Mouse (Mus musculus) urinary bladder, postnatal 10 days (tissue): ENCODE results near the gene Eipr1.
"Not testable (repeated sequence)": the region's sequence is repeated elsewhere in the genome, so short reads cannot be mapped to it uniquely, and the experiment has no call there.

Experiments
- DNase-seq: peaks from one replicate; pipeline ENCODE4 v3.0.0; 2022; ENCODE audit warnings: low spot score

Gene Eipr1

DNA sequence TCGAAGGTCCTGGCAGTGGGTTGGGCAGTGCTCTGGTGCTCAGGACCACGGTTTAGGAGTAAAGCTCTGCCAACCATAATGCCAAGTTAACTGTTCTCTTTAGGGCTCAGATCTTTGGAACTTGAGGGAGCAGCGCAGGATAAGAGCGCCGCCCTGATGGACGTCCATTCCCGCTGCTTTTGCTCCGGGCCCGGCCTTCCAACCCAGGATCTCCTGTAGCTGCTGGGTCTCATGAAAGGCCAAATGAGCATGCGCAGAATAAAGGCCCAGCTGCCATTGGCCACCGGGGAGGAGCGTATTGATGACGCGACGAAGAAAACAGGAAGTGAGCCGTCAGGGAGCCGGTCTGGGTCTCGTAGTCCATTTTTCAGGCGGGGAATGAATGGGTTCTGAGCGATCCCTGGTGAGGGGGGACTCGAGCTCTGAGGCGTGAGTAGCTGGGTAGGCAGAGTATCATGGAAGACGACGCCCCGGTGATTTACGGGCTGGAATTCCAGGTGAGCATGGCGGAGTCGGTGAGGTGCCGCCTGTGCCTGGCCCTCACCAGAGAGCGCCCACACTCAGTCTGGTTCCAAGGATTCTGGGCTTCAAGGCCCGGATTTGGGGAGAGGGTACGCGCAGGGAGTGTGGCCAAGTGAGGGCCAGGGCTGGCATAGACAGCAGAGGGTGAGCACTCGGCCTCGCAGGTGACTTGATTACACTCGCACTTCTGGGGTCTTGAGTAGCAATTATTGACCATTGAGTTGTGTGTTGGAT lies at the start of gene Eipr1:
TSS of gene Eipr1 (plus strand) at position 296 of the 756 bp plus-strand sequence.
- peak; percentile 38 for DNase-seq

DNA sequence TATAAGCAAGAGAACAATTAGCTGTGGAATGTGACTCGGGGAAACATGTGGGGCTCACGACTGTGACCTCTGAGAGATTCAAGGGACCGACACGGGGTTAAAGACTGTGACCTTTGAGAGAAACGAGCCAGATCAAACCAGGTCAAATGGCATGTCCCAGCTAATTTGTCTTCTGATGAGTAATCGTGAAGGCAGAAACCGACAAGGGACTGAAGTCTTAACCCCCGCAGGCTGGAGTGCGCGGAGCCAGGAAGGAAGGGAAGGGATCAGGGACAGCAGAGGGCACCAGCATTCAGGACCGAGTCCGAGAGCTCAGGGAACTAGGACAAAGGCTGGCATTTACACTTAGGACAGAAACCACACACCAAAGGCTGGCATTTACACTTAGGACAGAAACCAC lies 47.2 kb upstream of the Eipr1 start:
- no peak for DNase-seq

DNA sequence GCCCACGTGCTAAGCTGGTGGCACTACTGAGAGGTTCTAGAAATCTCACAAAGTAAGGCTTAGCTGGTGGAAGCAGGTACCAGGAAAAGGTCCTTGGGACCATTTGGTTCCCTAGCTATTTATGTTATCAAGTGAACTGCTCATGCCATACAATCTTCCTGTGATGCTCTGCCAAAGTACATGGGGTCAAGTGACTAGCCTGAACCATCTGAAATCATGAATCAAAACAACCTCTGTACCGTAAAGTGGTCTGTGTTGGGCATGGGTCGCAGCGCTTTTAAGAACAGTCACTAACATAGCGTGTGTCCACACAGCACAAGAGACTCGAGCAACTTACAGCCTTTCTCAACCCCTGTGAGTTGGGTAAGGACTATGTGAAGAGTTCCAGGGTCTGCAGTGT lies 46.4 kb upstream of the Eipr1 start:
- no peak for DNase-seq

DNA sequence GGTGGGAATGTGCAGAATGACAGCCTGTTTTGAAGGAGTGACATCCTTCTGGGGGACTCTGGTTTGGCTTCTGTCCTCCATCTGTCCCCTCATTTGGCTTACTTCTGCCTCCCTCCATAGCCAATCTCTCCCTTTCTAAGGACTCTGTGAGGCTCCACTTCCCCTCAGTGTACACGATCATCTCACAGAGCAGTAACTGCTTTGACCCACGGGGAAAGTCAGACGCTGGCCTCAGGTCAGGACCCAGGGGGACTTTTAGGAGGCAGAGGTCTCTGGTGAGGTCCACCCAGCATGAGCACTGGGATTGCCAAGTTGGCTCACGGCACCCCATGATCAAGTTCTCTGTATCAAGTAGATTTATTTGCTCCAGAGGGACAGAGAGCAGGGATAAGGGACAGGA lies 43.4 kb upstream of the Eipr1 start:
- DNase-seq = no peak

DNA sequence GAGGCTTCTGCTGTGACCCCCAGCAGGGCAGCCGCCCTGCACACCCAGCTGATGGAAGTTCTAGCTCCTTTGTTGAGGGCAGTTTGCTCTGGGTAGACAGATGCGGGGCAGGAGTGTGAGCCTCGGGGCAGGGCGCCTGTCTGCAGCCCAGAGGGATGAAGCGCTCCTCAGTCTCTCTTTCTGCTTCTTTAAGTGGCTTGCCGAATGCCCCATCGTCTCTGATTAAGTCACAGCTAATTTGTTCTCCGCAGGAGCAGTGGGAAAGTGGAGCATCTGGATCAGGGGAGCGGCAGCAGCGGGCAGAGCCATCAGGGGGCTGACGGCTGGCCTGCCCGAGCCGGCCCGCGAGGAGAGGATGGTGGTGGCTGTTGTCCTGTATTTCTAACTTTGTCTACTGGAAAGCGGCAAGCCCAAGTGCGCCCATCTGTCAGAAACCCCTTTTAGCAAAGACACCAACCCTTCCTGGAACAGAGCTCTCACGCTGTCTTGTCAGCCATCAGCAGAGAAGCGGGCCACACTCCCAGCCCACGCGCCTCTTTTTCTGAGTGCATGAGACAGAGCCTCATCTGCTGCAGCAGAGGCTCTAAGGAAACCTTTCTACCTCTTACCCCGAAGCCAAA lies 40.9 kb upstream of the Eipr1 start:
- no peak for DNase-seq

GRCm38 (mm10) chr12:28714822-28715632 lies 36.6 kb upstream of the Eipr1 start:
- DNase-seq = no peak

DNA sequence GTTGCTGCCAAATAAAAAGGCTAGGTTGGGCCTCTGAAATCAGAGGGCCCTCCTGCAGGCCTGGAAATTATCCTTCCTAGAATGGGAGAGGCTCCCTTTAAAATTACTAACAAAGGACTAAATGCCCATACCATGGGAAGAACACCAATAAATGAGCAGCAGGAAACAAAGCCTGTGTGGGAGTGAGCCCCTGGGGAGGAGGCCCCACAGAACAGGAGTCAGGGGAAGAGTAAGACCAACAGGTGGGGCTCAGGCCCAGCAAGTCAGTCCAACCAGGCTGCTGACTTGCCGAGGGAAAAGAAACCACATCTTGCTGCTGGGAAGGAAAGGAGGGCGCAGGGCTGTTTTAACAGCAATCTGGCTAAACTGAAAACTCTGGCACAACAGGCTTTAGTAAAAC lies 34.5 kb upstream of the Eipr1 start:
- DNase-seq = no peak

DNA sequence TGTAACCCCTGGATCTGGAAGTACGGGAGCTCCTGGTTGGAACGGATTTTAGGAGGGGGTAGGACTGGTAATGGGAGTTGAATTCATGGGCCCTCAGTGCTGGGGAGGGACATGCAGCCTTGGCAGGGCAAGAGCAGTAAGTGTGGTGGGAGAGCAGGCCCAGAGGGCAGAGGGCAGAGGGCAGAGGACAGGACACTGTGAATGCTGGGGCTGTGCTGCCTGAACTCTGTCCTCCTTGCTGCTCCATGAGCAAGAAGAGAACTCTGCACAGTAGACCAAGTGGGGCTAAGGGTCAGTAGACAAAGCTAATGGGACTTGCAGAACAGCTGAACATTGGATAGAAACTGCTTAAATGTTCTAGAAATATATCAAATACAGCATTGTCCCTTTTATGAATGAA lies 33.5 kb upstream of the Eipr1 start:
- no peak for DNase-seq

- DNase-seq = no peak
Measured at GRCm38 (mm10) chr12:28724366-28724765, 27.2 kb upstream of the Eipr1 start.

DNA sequence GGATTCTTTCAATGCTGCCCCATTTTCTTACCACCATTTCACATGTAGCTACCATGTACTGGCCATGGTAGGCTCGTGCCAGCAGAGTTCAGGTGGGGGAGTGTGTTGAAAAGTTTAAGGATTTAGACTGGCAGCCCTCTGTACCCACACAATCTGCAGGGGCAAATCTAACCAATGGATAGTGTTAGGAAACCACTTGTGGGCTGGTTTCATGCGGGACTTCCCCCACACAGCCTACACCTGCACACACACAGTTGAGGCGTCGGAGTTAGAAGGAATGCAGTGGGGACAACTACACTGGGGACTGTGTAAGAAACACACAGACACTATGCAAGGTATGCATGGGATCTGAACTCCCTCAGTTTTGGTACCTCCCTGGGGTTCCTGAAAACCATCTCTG lies 25.4 kb upstream of the Eipr1 start:
- no peak for DNase-seq

DNA sequence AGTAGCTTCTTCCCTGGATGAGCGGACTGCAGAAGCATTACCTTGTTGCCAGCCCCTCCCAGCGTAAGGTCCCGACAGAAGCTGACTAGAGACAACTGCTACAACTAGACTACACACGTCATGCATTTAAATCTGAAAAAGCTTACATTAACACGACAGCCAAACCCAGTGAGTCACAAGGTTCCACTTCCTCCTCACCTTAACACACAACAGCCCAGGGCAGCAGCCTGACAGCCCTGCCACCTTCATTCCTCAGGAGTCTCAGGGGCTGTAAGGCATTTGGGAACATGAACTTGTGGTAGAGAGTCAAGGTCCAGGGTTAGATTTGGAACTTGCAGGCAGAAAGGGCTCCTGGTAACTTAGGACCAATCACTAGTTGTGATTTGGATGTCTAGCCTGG lies 24.5 kb upstream of the Eipr1 start:
- DNase-seq = no peak

GRCm38 (mm10) chr12:28732631-28733030 lies 19.0 kb upstream of the Eipr1 start:
- no peak for DNase-seq

- DNase-seq = not testable (repeated sequence)
Measured at GRCm38 (mm10) chr12:28733520-28734245, 17.9 kb upstream of the Eipr1 start.

DNA sequence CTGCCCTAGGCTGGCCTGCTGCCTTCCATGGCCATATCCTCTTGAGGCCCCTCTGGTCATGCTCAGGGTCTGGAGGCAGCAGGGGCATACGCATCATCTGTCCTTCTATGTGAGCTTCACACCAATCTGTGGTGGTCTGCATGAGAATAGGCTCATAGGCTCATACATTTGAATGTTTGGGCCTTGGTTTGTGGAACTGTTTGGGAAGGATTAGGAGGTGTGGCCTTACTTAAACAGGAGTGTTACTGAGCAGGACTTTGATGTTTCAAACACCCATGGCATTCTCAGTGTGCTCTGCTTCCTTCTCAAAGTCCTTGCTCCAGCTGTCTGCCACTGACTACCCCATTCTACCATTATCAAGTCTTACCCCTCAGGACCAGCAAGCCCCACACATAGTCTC lies 17.3 kb upstream of the Eipr1 start:
- DNase-seq = no peak

DNA sequence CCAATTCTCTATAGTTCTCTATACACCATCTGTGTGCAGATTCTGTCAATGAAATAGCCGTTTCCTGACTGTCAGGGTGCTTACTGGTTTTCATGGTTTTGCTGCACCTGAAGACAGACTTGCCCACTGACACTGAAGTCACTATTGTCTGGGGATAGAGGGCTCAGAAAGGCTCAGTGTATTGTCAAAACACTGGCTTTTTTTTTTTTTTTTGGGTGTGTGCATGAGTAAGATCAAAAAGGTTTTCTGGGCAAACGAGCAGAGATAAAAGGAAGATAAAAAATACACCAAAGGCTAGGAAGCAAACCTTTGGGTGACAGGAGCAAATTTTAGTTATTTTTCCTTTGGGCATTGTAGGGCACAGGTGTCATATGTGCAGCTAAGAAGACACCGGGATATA lies 16.3 kb upstream of the Eipr1 start:
- no peak for DNase-seq

DNA sequence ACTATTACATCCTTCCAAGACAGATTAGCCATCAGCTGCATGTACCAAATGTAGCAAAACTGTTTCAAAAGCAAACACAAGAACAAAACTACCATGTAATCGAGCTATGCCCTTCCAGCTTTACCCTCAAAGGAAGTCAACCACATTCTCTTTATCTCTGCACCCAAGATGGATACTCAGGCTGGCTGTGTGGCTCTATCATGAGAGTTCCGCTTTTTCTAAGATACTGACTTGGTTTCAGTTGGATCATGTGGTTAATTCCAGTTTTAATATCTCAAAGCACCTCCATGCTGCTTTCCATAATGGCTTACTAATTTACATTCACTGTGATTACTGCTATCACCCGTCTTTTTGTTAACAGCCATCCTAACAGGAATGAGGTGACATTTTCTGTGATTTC lies 8.3 kb upstream of the Eipr1 start:
- DNase-seq = no peak

- DNase-seq = peak; percentile 25
Measured at GRCm38 (mm10) chr12:28750021-28750633, 1.5 kb upstream of the Eipr1 start, which contains the start of gene Trappc12. TSS of gene Trappc12 (minus strand) at chr12:28750472.

DNA sequence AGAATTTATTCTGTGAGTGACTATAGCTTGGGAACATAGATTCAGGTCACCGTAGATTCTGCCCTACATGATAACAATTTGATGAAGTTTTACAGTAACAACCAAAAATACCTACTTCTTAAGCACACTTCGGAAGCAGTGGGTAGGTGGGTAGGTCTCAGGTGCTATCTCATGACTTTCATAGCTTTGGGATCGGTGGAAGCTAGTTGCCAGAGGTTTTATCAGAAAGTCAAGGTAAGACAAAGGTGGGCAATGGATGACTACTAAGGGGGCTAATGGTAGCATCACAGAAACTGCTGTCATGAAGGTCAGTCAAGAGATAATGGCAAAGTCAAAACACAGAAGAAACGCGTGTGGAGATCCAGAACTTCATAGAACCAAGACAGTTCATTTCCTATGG lies 727 bp upstream of the Eipr1 start:
- DNase-seq = no peak

DNA sequence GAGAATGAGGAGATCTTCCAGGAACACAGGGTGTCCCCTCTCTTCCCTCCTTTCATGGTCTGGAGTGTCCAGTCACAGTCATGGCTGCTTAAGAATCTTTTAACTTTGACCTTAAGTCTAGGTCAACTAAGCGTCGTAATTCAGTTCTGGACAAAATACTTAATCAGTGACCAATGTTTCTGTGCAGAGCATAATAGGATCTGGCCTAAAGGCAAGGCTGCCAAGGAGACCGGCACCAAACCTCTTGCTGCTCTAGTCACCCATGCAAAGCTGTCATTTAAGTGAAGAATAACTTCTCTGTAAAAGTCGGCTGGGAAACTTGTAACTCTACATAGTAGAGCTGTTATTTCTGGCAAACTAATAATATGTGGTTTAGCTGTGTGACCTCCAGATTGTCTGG lies 4.4 kb downstream of the Eipr1 start:
- DNase-seq = no peak

DNA sequence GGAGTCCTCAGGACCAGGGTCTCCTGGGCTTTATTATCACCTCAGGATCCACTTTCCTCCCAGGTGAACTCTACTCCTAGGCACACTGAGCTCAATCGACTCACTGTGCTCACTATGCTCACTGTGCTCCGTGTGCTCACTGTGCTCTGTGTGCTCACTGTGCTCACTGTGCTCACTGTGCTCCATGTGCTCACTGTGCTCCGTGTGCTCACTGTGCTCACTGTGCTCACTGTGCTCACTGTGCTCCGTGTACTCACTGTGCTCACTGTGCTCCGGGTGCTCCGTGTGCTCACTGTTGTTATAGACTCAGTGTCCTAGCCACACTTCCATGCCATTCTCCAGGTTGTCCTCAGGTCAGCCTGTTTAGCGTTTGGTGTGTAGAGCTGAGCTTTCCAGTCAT lies 18.4 kb downstream of the Eipr1 start:
- no peak for DNase-seq

DNA sequence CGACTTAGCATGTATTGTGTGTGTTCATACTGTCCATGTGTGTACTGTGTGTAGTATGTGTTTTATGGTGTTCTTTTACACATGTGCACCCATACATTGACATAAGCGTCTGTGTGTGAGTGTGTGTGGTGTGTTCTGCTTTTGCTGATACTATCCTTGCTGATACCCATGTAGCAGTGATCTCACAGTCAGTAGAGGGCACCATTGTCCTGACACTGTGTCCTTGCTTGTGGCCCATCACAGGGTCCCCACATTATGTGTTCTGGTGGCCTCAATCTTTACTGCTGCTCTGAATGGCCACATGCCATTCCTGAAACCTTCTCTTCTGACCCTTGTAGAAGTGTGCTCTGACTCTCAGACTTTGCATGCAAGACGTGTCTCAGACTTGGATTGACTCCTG lies 22.2 kb downstream of the Eipr1 start:
- no peak for DNase-seq

- DNase-seq = no peak
Measured at GRCm38 (mm10) chr12:28775120-28775519, 23.5 kb downstream of the Eipr1 start.
